Mouse (Mus musculus): Measurements from ENCODE around the gene Cabp4.
"Not testable (repeated sequence)": the region's sequence is repeated elsewhere in the genome, so short reads cannot be mapped to it uniquely, and the experiment has no call there.

The Cabp4 gene

GRCm38 (mm10) chr19:4125268-4125667 lies 18.6 kb downstream of the Cabp4 start:
- DNase-seq (ENCODE audit: low spot score in 2 of 2): not testable (repeated sequence)

- no peak for DNase-seq (ENCODE audit: low spot score in 2 of 2)
Measured at GRCm38 (mm10) chr19:4124432-4124831, 19.4 kb downstream of the Cabp4 start.

DNA sequence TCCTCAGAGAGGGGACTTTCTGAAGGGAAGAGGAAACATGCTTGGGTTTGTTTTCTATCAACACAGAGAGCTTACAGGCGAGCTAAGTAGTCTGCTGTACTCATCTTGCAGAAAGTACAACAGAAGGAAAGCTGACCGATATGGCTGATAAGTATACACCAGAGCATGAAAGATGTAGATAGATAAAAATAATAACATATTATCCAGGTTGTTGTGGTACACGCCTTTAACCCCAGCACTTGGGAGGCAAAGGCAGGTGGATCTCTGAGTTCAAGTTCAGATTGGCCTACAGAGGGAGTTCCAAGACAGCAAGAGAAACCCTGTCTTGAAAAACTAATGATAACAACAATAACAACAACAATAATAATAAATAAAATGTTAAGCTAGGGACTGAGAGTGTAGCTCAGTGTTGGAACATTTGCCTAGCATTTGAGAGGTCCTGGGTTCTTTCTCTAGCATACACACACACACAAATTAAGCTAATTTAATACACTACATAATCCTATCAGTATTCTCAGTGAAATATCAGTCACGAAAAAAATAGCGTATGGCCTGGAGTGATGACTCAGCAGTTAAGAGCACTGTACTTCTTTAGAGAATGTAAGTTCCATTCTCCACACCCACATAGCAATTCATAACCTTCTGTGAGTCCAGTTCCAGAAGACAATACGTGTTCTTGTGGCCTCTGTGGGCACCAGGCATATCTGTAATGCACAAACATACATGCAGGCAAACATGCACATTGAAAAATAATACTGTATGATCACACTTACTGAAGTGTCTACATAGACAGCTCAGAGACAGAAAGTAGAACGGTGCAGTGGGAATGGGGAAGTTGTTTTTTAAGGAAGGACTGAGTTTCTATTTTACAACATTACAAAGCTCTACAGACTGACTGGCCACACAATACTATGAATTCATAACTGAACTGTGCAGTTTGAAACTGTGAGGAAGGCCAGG lies 21.1 kb downstream of the Cabp4 start:
- no peak for DNase-seq (ENCODE audit: low spot score in 2 of 2)

DNA sequence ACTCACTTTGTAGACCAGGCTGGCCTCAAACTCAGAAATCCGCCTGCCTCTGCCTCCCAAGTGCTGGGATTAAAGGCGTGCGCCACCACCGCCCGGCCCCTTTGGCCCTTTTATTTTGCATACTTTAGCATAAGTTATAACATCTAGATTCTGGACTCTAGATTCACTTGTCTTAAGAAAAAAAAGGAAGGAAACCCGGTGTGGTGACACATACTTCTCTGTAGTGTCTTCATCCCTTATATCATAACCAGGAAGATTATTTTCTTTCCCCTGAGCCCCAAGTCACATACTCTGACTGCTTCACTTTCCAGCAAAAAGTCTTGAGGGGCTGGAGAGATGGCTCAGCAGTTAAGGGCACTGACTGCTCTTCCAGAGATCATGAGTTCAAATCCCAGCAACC lies 21.9 kb downstream of the Cabp4 start:
- not testable (repeated sequence) for DNase-seq (ENCODE audit: low spot score in 2 of 2)

- peak; percentile 94 to 98 for DNase-seq (ENCODE audit: low spot score in 2 of 2)
Measured at GRCm38 (mm10) chr19:4121097-4121805, 22.6 kb downstream of the Cabp4 start.

- no peak for DNase-seq (ENCODE audit: low spot score in 2 of 2)
Measured at GRCm38 (mm10) chr19:4120496-4120895, 23.3 kb downstream of the Cabp4 start.

DNA sequence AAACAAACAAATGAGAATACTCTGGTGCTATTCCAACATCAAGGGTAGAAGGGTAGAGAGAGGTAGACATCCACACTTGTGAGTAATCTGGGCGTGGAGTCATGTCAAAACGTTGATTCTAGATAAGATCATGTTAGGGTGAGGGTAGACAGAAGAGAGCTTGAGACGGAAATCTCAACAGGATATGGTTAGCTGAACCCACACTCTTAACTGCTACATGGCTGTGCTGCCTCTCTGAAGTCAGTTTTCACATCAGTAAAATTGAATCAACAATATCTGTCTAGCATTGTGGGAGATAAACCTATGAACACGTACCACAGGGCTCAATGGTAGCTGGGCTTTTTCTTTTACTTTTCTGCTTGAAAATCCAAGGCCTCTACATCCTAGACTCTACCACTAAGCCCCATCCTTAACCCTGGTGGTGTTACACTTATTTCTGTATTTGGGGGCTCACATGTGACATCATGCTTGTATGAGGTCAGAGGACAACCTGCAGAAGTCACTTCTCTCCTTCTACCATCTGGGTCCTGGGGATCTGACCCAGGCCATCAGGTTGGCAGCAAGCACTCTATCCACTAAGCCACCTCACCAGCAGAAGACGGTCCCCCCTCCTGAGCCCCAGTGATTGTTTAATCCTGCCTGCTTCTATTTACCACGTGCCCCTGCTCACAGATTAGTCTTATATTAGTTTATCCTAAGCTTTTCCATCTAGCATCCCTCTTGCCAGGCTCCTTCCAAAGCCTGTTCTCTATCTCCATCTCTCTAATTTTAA lies 23.9 kb downstream of the Cabp4 start:
- no peak for DNase-seq (ENCODE audit: low spot score in 2 of 2)

DNA sequence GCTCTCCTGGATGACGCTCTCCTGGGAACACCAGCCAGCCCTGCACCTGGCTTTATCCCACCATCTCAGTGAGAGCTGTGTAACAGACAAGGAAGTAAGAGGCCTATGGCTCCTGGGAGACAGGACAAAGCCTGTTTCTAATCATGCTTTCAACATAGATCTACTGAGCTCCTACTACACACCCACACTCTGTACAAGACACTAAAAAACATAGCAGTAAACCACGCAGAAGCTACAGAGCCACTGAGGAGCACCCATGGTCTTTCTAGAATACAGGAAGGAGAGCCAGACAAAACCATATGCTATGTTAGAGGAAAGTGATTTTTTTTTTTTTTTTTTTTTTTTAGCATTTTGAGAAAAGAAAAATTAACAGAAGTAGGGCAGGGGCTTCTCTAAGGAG lies 25.5 kb downstream of the Cabp4 start:
- DNase-seq (ENCODE audit: low spot score in 2 of 2): no peak

GRCm38 (mm10) chr19:4117006-4117405 lies 26.8 kb downstream of the Cabp4 start:
- DNase-seq (ENCODE audit: low spot score in 2 of 2): no peak

GRCm38 (mm10) chr19:4115816-4116215 lies 28.0 kb downstream of the Cabp4 start:
- DNase-seq (ENCODE audit: low spot score in 2 of 2): no peak

GRCm38 (mm10) chr19:4115144-4115543 lies 28.7 kb downstream of the Cabp4 start:
- DNase-seq (ENCODE audit: low spot score in 2 of 2): no peak

DNA sequence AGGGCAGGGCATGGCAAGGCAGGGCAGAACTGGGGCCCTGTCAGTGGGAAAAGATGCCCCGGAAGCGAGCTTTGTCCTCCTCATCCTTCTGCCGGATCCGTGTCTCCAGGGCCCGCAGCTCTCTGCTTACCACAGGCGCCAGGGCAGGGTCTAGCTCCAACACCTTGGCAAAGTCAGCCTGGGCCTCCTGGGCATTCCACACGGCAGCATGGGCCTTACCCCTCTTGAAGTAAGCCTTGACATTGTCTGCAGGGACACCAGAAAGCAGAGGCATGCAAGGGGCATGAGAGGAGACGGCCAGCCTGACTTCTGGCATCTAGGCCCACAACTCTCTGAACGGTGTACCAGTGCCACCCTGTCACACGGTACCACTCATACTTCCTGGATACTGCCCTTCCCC lies 29.3 kb downstream of the Cabp4 start:
- DNase-seq (ENCODE audit: low spot score in 2 of 2): no peak

GRCm38 (mm10) chr19:4113806-4114230 lies 30.0 kb downstream of the Cabp4 start:
- no peak for DNase-seq (ENCODE audit: low spot score in 2 of 2)

GRCm38 (mm10) chr19:4113186-4113805 lies 30.5 kb downstream of the Cabp4 start:
- peak in 1 of 2 experiments; percentile 72 for DNase-seq (ENCODE audit: low spot score in 2 of 2)

GRCm38 (mm10) chr19:4112063-4112960 lies 31.5 kb downstream of the Cabp4 start:
- no peak for DNase-seq (ENCODE audit: low spot score in 2 of 2)

GRCm38 (mm10) chr19:4108535-4108934 lies 35.3 kb downstream of the Cabp4 start:
- no peak for DNase-seq (ENCODE audit: low spot score in 2 of 2)

GRCm38 (mm10) chr19:4106654-4107053 lies 37.2 kb downstream of the Cabp4 start:
- no peak for DNase-seq (ENCODE audit: low spot score in 2 of 2)

GRCm38 (mm10) chr19:4104675-4105194 lies 39.1 kb downstream of the Cabp4 start:
- DNase-seq (ENCODE audit: low spot score in 2 of 2): no peak

DNA sequence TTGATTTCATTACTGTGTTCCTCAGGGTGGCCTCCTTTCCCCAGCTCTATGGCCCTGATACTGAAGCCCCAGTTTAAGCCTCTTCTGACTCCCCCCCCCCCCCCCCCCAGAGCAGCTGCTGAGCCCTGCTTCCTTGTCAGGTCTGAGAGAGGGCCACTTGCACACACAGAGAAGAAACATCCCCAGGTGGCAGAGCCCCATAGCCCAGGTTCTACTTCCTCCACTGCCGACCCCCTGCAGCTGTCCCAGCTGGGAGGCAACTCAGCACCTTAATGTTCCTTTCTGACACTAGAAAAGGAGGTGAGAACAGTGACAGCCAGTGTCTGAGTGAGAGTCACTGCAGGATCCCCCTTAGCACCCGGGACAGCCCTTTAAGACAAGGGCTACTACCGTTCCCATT lies 40.0 kb downstream of the Cabp4 start:
- DNase-seq (ENCODE audit: low spot score in 2 of 2): no peak

DNA sequence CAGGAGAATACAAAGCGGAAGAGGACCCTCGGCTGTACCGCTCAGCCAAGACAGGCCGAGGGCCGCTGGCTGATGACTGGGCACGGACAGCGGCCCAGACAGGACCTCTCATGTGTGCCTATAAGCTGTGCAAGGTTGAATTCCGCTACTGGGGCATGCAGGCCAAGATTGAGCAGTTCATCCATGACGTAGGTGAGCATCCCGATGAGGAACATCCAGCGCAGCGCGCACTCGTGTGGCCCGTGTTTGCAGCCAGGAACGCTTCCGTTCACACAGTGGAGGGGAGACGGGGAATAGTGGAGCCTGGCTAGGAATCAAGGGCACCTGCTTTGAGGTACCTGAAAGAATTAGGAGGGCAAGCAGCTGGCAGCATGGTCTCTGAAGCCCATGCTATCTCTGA lies 40.5 kb downstream of the Cabp4 start:
- no peak for DNase-seq (ENCODE audit: low spot score in 2 of 2)
